Mouse (Mus musculus) small intestine, adult 2 months (tissue): ENCODE results near the gene Rbfox1. TPM values are rescaled to one million over a fixed set of nuclear protein-coding genes. Genes with fewer than 3 reads are reported as not detected.

Experiments used
- H3K27ac ChIP-seq: fragments of 200-500 bp; 2 replicates; pipeline ENCODE4 v1.5.1; 2012; ENCODE audit warnings: low read depth, low read length, control low read depth, inconsistent platforms; ENCODE audit not compliant: insufficient read depth
- H3K27me3 ChIP-seq: fragments of 200-500 bp; 2 replicates; pipeline ENCODE4 v1.6.1; 2012; ENCODE audit warnings: mild to moderate bottlenecking, moderate library complexity, low read length, inconsistent platforms; ENCODE audit not compliant: control insufficient read depth, insufficient read depth
- H3K36me3 ChIP-seq: fragments of 200-500 bp; 2 replicates; pipeline ENCODE4 v1.6.1; 2012; ENCODE audit warnings: mild to moderate bottlenecking, low read length, control low read depth, inconsistent platforms; ENCODE audit not compliant: control insufficient read depth, insufficient read depth
- H3K4me1 ChIP-seq: fragments of 200-500 bp; 2 replicates; pipeline ENCODE4 v1.6.1; 2012; ENCODE audit warnings: low read length, inconsistent platforms, mixed read lengths; ENCODE audit not compliant: control insufficient read depth, insufficient read depth, insufficient read length
- H3K4me3 ChIP-seq: fragments of 200-500 bp; 2 replicates; pipeline ENCODE4 v1.5.1; 2012; ENCODE audit warnings: low read depth, mild to moderate bottlenecking, control low read depth, inconsistent platforms, low read length, moderate library complexity
- CTCF ChIP-seq: fragments of 200-500 bp; IDR thresholded peaks from 2 replicates; pipeline ENCODE4 v1.5.1; 2012; ENCODE audit warnings: low read depth, mild to moderate bottlenecking, control low read depth, inconsistent platforms, low read length, moderate library complexity, mixed read lengths; ENCODE audit not compliant: insufficient replicate concordance, insufficient read length; ENCODE audit errors: extremely low read depth
- POLR2A ChIP-seq: fragments of 200-500 bp; IDR thresholded peaks from 2 replicates; pipeline ENCODE4 v1.6.1; 2012; ENCODE audit warnings: low read depth, mild to moderate bottlenecking, control low read depth, inconsistent platforms, low read length, moderate library complexity
- WGBS: fragments of 180-500 bp; shearing (Covaris S2); methylation state at CpG from one replicate; pipeline ENCODE4 v1.1.7; 2018; 5-methylcytosine and 5-hydroxymethylcytosine counted together
- polyA plus RNA-seq: library from polyadenylated mRNA; depleted of rRNA; stranded (reverse); fragments of >200 nt; gene quantifications from 2 replicates; pipeline ENCODE4 v1.2.3, GENCODE M21; 2012

Gene Rbfox1
- polyA plus RNA-seq, 1 experiment = 0.72 TPM

DNA sequence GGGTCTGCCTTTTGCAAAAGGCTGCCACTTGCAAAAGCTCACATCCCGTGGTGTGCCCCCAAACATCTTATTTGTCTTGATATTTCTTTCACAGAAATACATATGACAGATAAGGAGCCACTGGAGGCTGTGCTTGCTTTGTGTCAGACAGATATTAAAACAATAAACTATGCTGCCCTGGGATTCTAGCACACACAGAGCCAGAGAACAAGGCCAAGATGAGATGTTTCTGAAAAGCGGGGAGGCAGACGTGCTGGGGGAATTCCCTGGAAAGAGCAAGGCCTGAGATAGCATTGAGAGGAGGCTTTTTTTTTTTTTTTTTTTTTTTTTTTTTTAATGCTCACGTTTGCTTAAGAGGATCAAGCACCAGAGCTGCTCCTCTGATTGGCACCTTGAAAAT, 1456.0 kb downstream of the Rbfox1 start:
- Histone ChIP-seq H3K4me3 (no peak overlapping the region), H3K27ac (no peak overlapping the region), H3K36me3 (no peaks in the 10 kb centered on the region), H3K4me1 (no peaks in the 10 kb centered on the region), H3K27me3 (no peaks in the 10 kb centered on the region)
- WGBS = 38% methylated on average over 4 of the region's 4 CpGs
- TF ChIP-seq POLR2A = no peak
- TF ChIP-seq CTCF = no peak

DNA sequence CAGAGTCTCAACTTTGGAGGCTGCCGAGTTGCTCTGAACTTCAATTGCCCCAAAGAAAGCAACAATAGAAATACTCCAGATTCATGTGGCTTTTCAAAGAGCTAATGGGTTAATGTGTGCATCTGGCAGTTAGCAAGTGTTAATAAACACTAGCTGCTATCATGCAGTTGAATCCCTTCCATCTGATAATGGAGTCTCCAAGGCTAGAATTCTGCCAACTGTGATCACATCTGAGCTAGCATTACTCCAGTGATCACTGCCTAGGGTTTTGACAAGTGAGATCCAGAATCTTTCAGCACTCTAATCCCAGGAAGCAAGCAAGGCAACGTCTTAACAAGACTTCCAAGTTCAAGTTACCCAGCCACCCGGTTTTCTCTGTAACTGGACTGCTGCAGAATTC, 1460.1 kb downstream of the Rbfox1 start:
- no peaks in the 10 kb centered on the region for H3K4me1 ChIP-seq
- no peak overlapping the region for H3K27ac ChIP-seq
- 49% methylated on average over 3 of the region's 3 CpGs for WGBS
- H3K4me3 ChIP-seq = no peak overlapping the region
- H3K27me3 ChIP-seq = no peaks in the 10 kb centered on the region
- no peaks in the 10 kb centered on the region for H3K36me3 ChIP-seq
- TF ChIP-seq CTCF (no peak), POLR2A (no peak)

DNA sequence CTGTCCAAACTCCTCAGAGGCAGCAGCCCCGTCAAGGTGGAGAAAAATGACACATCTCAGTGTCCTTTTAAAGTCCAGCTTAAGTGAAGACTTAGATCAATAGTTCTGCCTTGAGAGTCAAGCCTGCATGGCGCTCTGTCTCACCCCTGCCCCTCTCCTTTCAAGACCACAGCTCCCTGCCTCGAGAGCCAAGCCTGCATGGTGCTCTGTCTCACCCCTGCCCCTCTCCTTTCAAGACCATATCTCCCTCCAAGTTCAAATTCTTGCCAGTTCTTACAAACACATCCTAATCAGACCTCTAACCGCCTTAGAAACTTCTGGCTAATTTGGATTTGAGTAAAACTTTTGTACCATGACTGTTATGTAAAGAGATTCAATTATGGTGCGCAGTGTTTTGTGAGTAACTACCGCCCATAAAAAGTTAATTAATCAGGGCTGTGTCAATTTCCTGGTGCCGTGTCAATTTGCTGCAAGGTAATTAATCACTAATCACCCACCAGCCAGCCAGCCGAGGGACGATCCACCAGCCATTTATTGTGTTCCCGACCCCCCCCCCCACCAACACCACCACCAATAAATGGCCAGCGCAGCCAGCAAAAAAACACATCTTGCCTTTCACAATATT, 1461.0 kb downstream of the Rbfox1 start:
- Histone ChIP-seq H3K36me3 (no peaks in the 10 kb centered on the region), H3K4me3 (no peak overlapping the region), H3K27me3 (no peaks in the 10 kb centered on the region), H3K4me1 (no peaks in the 10 kb centered on the region), H3K27ac (no peak overlapping the region)
- WGBS = 58% methylated on average over 11 of the region's 11 CpGs
- no peak for TF ChIP-seq CTCF
- TF ChIP-seq POLR2A = no peak

DNA sequence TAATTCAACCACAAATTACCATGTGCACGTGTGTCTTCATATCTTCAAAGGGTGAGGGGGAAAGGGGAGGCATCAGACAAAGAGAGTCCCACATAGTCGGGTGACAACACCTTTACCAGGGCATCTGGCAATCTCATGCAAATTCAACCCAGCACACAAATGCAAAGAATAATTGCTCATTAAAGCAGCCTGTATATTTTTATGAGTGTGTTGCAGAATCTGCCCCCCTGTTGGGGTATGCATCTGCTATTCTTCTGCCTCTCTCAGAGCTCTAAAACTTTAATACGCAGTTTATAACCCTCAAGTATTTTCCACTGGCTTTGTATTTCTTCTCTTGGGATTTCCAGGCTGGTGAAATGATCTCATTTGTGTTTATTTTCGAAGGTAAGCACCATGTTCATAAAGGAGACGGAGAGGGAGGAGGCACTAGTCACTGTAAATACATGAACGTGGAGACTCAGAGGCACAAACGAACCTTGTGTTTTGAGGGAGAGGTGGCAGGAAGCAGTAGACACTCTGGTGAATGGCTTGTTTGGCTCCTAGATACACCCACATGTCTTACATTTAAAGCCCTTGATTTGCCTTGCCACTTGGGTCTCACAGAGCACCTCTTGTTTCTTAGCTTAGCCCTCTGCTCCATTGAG, 1462.5 kb downstream of the Rbfox1 start:
- Histone ChIP-seq H3K36me3 (no peaks in the 10 kb centered on the region), H3K4me1 (no peaks in the 10 kb centered on the region), H3K27me3 (no peaks in the 10 kb centered on the region), H3K27ac (no peak overlapping the region), H3K4me3 (no peak overlapping the region)
- TF ChIP-seq CTCF (no peak), POLR2A (no peak)
- WGBS = 64% methylated on average over 7 of the region's 7 CpGs

DNA sequence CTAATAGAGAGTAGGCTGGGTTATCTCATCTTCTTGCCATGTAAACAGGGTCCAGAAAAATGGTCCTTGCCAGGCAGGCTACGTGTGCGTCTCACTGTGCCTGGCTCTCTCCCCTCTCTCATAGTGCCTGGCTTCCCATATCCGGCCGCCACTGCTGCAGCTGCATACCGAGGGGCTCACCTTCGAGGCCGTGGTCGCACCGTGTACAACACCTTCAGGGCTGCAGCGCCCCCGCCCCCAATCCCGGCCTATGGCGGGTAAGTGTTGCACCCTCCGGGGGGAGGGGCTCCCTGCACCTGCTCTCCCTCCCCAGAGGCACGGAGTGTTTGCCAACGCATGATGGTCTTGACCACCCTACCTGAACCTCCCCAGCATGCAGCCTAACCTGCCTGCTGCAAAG, 1467.7 kb downstream of the Rbfox1 start:
- WGBS = 60% methylated on average over 16 of the region's 16 CpGs
- H3K27ac ChIP-seq = no peak overlapping the region
- no peak overlapping the region for H3K4me3 ChIP-seq
- no peaks in the 10 kb centered on the region for H3K4me1 ChIP-seq
- TF ChIP-seq CTCF = no peak
- TF ChIP-seq POLR2A = no peak
- H3K27me3 ChIP-seq = no peaks in the 10 kb centered on the region
- H3K36me3 ChIP-seq = no peaks in the 10 kb centered on the region

DNA sequence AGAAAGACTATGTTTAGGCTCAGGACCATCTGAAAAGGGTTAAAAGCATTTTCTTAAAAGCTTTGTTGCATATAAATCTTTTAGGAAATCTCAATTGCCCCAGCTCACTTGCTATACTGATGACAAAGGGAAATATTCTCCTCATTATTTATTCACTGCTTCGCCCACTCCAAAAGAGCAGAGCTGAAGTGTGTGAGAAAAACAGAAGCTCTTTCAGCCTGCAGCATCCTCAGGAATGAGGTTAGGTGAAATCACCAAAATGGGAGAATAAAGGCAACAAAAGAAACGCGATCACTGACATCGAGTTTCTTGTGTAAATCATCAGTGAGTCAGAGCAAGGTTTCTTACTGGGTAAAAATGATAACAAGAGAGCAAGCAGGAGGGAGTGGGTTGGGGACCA, 1469.0 kb downstream of the Rbfox1 start:
- Histone ChIP-seq H3K27me3 (no peaks in the 10 kb centered on the region), H3K36me3 (no peaks in the 10 kb centered on the region), H3K27ac (no peak overlapping the region), H3K4me1 (no peaks in the 10 kb centered on the region), H3K4me3 (no peak overlapping the region)
- WGBS = 76% methylated on average over 4 of the region's 4 CpGs
- no peak for TF ChIP-seq POLR2A
- no peak for TF ChIP-seq CTCF

DNA sequence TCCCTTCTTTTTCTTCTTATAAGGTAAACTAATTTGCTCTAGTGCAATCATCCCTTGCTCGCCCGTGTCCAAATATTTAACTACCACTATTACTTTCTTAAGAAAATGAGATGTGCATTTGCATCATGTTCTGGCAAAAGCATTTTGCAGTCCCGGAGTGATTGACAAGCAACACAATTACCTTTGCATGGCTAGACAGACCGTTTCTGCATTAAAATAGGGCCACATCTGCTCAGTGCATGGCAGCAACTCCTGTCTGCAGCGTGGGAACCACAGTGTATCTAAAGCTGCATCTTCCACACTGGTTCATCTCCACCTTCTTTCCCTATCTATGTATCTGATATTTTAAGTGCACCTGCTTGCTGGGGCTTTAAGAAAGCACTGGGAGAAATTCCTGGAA, 1473.9 kb downstream of the Rbfox1 start:
- Histone ChIP-seq H3K36me3 (no peaks in the 10 kb centered on the region), H3K27ac (no peak overlapping the region), H3K27me3 (no peaks in the 10 kb centered on the region), H3K4me1 (no peaks in the 10 kb centered on the region), H3K4me3 (no peak overlapping the region)
- no peak for TF ChIP-seq CTCF
- no peak for TF ChIP-seq POLR2A
- WGBS = 73% methylated on average over 5 of the region's 5 CpGs
